Mouse (Mus musculus) erythroblast, embryonic 14.5 days (primary cell): ENCODE data around the gene Abcg4.

Experiments
- GATA1 ChIP-seq: IDR thresholded peaks from 2 replicates; pipeline ENCODE4 v1.6.1; 2012; ENCODE audit warnings: low read length, inconsistent platforms, mixed read lengths
- TAL1 ChIP-seq: IDR thresholded peaks from 3 replicates; pipeline ENCODE4 v1.6.1; 2012; ENCODE audit warnings: low read length, inconsistent platforms, mixed read lengths

DNA sequence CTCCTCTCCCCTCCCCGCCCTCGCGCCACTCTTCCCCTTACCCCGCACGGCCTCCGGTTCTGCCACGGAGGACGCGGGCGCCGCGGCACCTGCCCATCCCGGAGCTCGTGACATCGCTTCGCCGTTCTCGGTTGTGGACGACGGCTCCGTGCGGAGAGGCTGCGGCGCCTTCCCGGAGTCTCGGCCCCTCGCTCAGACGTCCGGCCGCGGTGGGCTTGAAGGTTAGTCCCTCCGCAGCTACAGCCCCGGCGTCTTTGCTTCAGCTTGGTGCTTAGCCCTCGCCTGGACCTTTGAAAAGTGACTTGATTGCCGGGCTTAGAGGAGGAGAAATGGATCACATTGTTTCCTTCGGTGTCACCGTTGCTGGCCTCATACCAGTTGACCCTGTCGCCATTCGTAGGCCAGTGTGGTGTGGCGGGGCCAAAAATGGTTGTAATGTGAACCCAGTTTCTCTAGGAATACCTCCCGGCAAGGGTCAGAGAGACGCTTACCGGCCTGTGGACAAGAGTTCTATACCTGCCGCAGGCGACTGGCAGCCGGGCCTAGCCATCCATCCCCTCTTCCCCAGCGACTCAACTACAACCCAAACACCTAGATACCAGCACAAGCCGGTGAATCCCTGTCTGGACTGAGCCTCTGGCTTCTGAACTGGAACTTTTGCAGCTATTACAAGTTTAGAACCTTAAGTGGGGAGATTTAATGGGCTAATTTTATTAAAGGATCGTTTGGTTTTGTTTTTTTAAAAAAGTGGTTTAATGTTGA is 47.1 kb upstream of the Abcg4 start:
- TF ChIP-seq GATA1 (no peak), TAL1 (no peak)
